Mouse (Mus musculus) limb, embryonic 10.5 days (tissue): ENCODE results near the gene Tspan32. TPM values are rescaled to one million over a fixed set of nuclear protein-coding genes. Genes with fewer than 3 reads are reported as not detected.

ENCODE experiments used
- polyA plus RNA-seq: library from polyadenylated mRNA; unstranded; fragments of >200 nt; fragmentation: Nextera tagmentation; extraction: Ambion mirVana; gene quantifications from 2 replicates; pipeline ENCODE4 v1.2.1, GENCODE M21; 2016

Tspan32 gene
- polyA plus RNA-seq, 1 experiment from 2014 or later: 5.5 TPM

Other genes with a start within 250 kb of the Tspan32 start
- gene Th, start 73.9 kb upstream of the Tspan32 start, polyA plus RNA-seq: 1.2 TPM in 2 replicates
- 0.26 and 0.40 TPM in 2 replicates for gene Ascl2, start 35.8 kb upstream of the Tspan32 start, polyA plus RNA-seq
- 267 and 310 TPM in 2 replicates for gene Cd81, start 47.7 kb downstream of the Tspan32 start, polyA plus RNA-seq
- gene Tssc4, start 64.2 kb downstream of the Tspan32 start, polyA plus RNA-seq: 145 and 157 TPM in 2 replicates
- gene Trpm5, start 89.6 kb downstream of the Tspan32 start, polyA plus RNA-seq: 0.88 and 1.9 TPM in 2 replicates
- 0.94 and 1.0 TPM in 2 replicates for gene Kcnq1, start 101.3 kb downstream of the Tspan32 start, polyA plus RNA-seq